Mouse (Mus musculus) heart, postnatal 10 days (tissue): ENCODE measurements around the gene Tmem184a. TPM values are rescaled to one million over a fixed set of nuclear protein-coding genes. Genes with fewer than 3 reads are reported as not detected.

Source experiments
- microRNA-seq, 2 experiments: library from miRNA; unstranded; fragments of <30 nt; microRNA quantifications; one replicate each; pipeline ENCODE4 v1.2.0; 2022
- total RNA-seq, 2 experiments: library from RNA; stranded (reverse); gene quantifications; 2 replicates each; pipeline ENCODE4 v1.2.3; 2021

Gene Tmem184a
- total RNA-seq, 2 experiments from 2014 or later, result 0.10 to 0.37 TPM

Small RNA genes lying within 50 kb of the gene (microRNA-seq; reads per million reads assigned to microRNA genes)
- 0 reads per million in 2 experiments for gene Mir7037

Other genes with a start within 250 kb of the Tmem184a start
- 1 to 10 TPM; 4.1 to 6.6 TPM for gene Micall2, start 83.6 kb downstream of the Tmem184a start, total RNA-seq
- gene Ints1, start 44.2 kb downstream of the Tmem184a start, total RNA-seq, result 10 to 100 TPM; 43.5 to 43.6 TPM
- gene Mafk, start 28.4 kb downstream of the Tmem184a start, total RNA-seq, result 10 to 100 TPM; 20.9 to 25.8 TPM
- not detected for gene Gm26938, start 6.5 kb upstream of the Tmem184a start, total RNA-seq
- gene Psmg3, start 7.0 kb upstream of the Tmem184a start, total RNA-seq, result 10 to 100 TPM; 11.9 to 13.5 TPM
- gene Elfn1, start 88.0 kb upstream of the Tmem184a start, total RNA-seq, result under 1 TPM; 0.45 to 0.60 TPM